Mouse (Mus musculus): ENCODE data around the gene Ski. TPM values are rescaled to one million over a fixed set of nuclear protein-coding genes. Genes with fewer than 3 reads are reported as not detected.

The Ski gene
- total and polyA plus RNA-seq, 2 experiments = 4.2 to 19.5 TPM

DNA sequence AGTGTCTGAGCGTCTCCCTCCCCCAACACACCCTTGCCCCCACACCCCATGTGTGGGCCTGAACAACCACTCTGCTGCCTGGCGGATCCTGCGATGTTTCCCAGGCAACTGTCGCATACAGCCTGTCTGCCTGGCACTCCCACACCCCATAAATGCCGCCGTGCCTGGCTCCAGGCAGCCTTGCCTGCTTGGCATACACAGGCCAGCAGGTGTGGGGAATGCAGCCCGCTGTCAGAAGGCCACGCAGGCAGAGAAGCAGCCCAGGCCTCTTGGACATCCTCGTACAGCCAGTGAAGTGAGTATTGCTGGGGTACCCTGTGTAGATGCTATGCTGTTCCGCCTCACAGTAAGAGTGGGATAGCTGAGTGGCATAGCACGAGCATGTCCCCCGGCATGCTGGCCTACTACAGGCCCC is 24.3 kb upstream of the Ski start:
- Histone ChIP-seq H3K9ac (ENCODE audit: low read depth, low read length) (no peak overlapping the region), H3K79me2 (ENCODE audit: control insufficient read depth, insufficient read depth, low read length) (no peaks in the 10 kb centered on the region), H3K4me3 (ENCODE audit: insufficient read depth, low read depth, low read length) (no peak overlapping the region), H3K4me1 (ENCODE audit: control insufficient read depth, insufficient read depth, low read length) (peaks cover 11% of the 10 kb centered on the region), H3K27ac (replicated peaks; ENCODE audit: insufficient read depth, low read depth, low read length) (no peak overlapping the region), H3K27me3 (ENCODE audit: control insufficient read depth, insufficient read depth, low read length) (no peaks in the 10 kb centered on the region), H3K36me3 (ENCODE audit: control insufficient read depth, insufficient read depth, low read length) (no peaks in the 10 kb centered on the region)
- no peak for TF ChIP-seq POLR2A (IDR thresholded peaks at IDR 0.05; ENCODE audit: extremely low read depth, insufficient read depth, low read length)
- no peak for TF ChIP-seq CTCF (IDR thresholded peaks at IDR 0.05; ENCODE audit: low read depth, low read length)
- DNase-seq (ENCODE audit: extremely low read depth, low read depth, low spot score) = no peak
- whole genome bisulfite sequencing = 93% methylated on average over 12 of the region's 12 CpGs

DNA sequence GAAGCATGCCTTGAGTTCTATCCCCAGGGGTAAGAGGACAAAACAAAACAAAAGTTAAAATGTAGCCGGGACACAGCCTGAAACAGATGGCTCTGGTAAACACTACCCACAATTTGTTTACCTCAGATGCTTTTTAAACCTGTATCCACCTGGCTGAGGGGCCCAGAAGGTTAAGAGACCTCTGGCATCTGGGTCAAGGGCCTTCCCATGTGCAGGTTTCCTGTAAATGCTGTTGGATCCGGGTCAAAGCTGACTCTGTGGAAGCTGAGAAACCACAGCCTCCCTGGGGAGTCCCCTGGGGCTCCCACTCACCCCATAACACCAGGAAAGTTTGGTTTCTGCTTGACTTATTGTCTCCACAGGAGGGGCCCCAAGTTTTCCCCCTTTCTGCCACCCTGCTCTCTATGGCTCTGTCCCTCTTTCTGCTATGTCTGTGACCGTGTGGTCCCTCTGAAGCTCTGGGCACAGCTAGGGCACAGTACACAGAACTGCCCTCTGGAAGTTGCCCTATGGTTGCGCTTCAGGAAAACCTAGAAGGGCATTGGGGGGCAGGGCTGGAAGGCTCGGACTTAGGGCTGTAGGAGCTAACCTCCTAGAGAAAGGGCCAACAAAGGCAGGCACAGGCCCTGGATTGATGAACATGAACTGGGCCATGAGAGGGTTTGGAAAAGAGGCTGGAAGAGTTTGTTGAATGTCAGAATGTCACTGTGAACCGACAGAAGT is 23.5 kb upstream of the Ski start:
- DNase-seq (ENCODE audit: extremely low read depth, low read depth, low spot score) = peak; percentile 77
- no peak overlapping the region for H3K4me3 ChIP-seq (ENCODE audit: insufficient read depth, low read depth, low read length)
- TF ChIP-seq CTCF (IDR thresholded peaks at IDR 0.05; ENCODE audit: low read depth, low read length) (no peak), POLR2A (IDR thresholded peaks at IDR 0.05; ENCODE audit: extremely low read depth, insufficient read depth, low read length) (no peak)
- H3K79me2 ChIP-seq (ENCODE audit: control insufficient read depth, insufficient read depth, low read length) = no peaks in the 10 kb centered on the region
- no peak overlapping the region for H3K27ac ChIP-seq (replicated peaks; ENCODE audit: insufficient read depth, low read depth, low read length)
- WGBS = 24% methylated on average over 6 of the region's 6 CpGs
- H3K36me3 ChIP-seq (ENCODE audit: control insufficient read depth, insufficient read depth, low read length) = no peaks in the 10 kb centered on the region
- no peaks in the 10 kb centered on the region for H3K27me3 ChIP-seq (ENCODE audit: control insufficient read depth, insufficient read depth, low read length)
- peaks cover 11% of the 10 kb centered on the region for H3K4me1 ChIP-seq (ENCODE audit: control insufficient read depth, insufficient read depth, low read length)
- H3K9ac ChIP-seq (ENCODE audit: low read depth, low read length) = no peak overlapping the region

DNA sequence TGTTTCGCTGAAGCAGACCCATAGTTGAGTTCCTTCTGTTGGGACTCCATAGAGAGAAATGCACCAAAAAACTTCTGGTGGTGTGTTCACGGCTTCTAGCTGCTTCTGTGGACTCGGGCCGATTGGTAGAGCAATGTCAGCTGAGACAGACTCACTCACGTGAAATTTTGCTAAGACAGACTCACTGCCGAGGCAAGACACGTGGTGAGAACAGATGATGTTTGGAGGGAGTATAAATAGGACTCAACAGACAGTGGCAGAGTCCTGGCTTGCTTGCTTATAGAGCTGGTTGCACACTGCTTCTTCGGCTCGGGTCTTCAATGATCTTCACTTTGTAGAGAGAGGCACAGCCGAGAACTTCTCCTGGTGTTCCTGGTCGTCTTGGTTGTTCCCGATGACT is 20.8 kb upstream of the Ski start:
- no peaks in the 10 kb centered on the region for H3K36me3 ChIP-seq (ENCODE audit: control insufficient read depth, insufficient read depth, low read length)
- no peaks in the 10 kb centered on the region for H3K79me2 ChIP-seq (ENCODE audit: control insufficient read depth, insufficient read depth, low read length)
- no peak overlapping the region for H3K27ac ChIP-seq (replicated peaks; ENCODE audit: insufficient read depth, low read depth, low read length)
- H3K4me3 ChIP-seq (ENCODE audit: insufficient read depth, low read depth, low read length) = no peak overlapping the region
- WGBS = 92% methylated on average over 12 of the region's 12 CpGs
- peaks cover 8% of the 10 kb centered on the region for H3K4me1 ChIP-seq (ENCODE audit: control insufficient read depth, insufficient read depth, low read length)
- DNase-seq (ENCODE audit: extremely low read depth, low read depth, low spot score) = no peak
- no peaks in the 10 kb centered on the region for H3K27me3 ChIP-seq (ENCODE audit: control insufficient read depth, insufficient read depth, low read length)
- H3K9ac ChIP-seq (ENCODE audit: low read depth, low read length) = no peak overlapping the region
- TF ChIP-seq CTCF (IDR thresholded peaks at IDR 0.05; ENCODE audit: low read depth, low read length) (no peak), POLR2A (IDR thresholded peaks at IDR 0.05; ENCODE audit: extremely low read depth, insufficient read depth, low read length) (no peak)

DNA sequence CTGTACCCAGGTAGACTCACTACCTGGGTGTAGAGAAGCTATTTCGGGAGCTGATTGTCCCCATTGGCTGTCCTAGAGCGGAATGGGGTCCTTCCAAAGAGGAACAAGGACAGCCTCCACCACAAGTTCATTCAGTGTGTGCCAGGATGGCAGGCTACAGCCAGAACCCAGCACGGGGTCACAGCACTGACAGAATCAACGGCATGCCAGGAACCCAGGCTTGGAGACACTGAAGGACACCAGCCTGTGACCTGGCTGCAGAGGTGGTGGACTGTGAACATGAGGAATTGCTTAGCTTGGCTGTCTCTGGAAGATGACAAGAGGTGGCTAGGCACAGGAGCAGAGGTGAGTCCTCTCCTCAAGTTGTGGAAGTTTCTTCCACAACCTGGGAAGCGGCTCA is 19.9 kb upstream of the Ski start:
- no peak for TF ChIP-seq POLR2A (IDR thresholded peaks at IDR 0.05; ENCODE audit: extremely low read depth, insufficient read depth, low read length)
- TF ChIP-seq CTCF (IDR thresholded peaks at IDR 0.05; ENCODE audit: low read depth, low read length) = no peak
- H3K4me1 ChIP-seq (ENCODE audit: control insufficient read depth, insufficient read depth, low read length) = peaks cover 9% of the 10 kb centered on the region
- H3K79me2 ChIP-seq (ENCODE audit: control insufficient read depth, insufficient read depth, low read length) = no peaks in the 10 kb centered on the region
- no peak overlapping the region for H3K4me3 ChIP-seq (ENCODE audit: insufficient read depth, low read depth, low read length)
- 79% methylated on average over 5 of the region's 5 CpGs for whole genome bisulfite sequencing
- DNase-seq (ENCODE audit: extremely low read depth, low read depth, low spot score) = peak; percentile 52
- no peaks in the 10 kb centered on the region for H3K36me3 ChIP-seq (ENCODE audit: control insufficient read depth, insufficient read depth, low read length)
- no peak overlapping the region for H3K9ac ChIP-seq (ENCODE audit: low read depth, low read length)
- no peak overlapping the region for H3K27ac ChIP-seq (replicated peaks; ENCODE audit: insufficient read depth, low read depth, low read length)
- no peaks in the 10 kb centered on the region for H3K27me3 ChIP-seq (ENCODE audit: control insufficient read depth, insufficient read depth, low read length)

DNA sequence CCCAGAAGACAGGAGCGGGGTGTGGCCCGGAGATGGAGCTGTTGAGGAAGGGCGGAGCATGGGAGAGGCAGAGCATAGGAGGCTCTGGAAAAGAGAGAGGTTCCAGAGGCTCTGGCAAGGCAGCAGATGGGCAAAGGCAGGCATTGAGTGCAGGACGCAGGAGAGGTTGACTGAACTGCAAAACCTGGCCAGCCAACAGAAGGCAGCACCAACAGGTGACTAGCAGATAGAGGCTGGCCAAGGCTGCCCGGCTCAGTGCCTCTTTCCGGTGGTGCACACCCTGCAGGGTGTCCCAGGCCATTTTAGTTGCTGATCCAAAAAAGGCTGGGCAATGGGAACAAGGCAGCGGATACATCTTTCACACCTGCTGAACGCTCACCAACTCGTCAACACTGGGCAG is 19.4 kb upstream of the Ski start:
- 85% methylated on average over 9 of the region's 9 CpGs for WGBS
- DNase-seq (ENCODE audit: extremely low read depth, low read depth, low spot score) = no peak

DNA sequence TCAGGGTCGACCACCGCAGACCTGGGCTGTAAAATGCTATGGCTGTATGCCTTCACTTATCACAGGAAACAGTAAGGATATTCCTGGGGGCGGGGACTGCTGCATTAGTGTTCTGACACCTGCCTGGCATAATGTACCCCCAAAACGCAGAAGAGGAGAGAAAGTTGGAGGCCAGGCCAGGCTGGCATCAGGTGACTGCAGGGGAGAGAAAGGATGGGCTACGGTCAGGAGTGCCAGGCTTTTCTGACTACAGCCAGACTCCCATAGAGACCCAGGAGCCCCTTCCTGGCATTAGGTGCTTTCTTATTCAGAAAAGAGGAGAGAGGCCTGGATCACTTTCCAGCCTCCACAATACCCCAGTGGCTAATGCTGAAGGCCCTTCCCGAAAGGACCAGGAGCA is 17.1 kb upstream of the Ski start:
- H3K27ac ChIP-seq (replicated peaks; ENCODE audit: insufficient read depth, low read depth, low read length) = no peak overlapping the region
- no peak for DNase-seq (ENCODE audit: extremely low read depth, low read depth, low spot score)
- 79% methylated on average over 6 of the region's 6 CpGs for WGBS
- no peaks in the 10 kb centered on the region for H3K79me2 ChIP-seq (ENCODE audit: control insufficient read depth, insufficient read depth, low read length)
- H3K9ac ChIP-seq (ENCODE audit: low read depth, low read length) = no peak overlapping the region
- H3K36me3 ChIP-seq (ENCODE audit: control insufficient read depth, insufficient read depth, low read length) = no peaks in the 10 kb centered on the region
- H3K4me3 ChIP-seq (ENCODE audit: insufficient read depth, low read depth, low read length) = no peak overlapping the region
- TF ChIP-seq POLR2A (IDR thresholded peaks at IDR 0.05; ENCODE audit: extremely low read depth, insufficient read depth, low read length) = no peak
- no peak for TF ChIP-seq CTCF (IDR thresholded peaks at IDR 0.05; ENCODE audit: low read depth, low read length)
- H3K27me3 ChIP-seq (ENCODE audit: control insufficient read depth, insufficient read depth, low read length) = no peaks in the 10 kb centered on the region
- H3K4me1 ChIP-seq (ENCODE audit: control insufficient read depth, insufficient read depth, low read length) = peaks cover 9% of the 10 kb centered on the region; the same call in 1 of the 2 replicates

More for the DNA sequence above, 19.4 kb upstream of the Ski start:
- Histone ChIP-seq H3K27ac (replicated peaks; ENCODE audit: insufficient read depth, low read depth, low read length) (no peak overlapping the region), H3K27me3 (ENCODE audit: control insufficient read depth, insufficient read depth, low read length) (no peaks in the 10 kb centered on the region), H3K4me3 (ENCODE audit: insufficient read depth, low read depth, low read length) (no peak overlapping the region), H3K79me2 (ENCODE audit: control insufficient read depth, insufficient read depth, low read length) (no peaks in the 10 kb centered on the region), H3K9ac (ENCODE audit: low read depth, low read length) (no peak overlapping the region), H3K36me3 (ENCODE audit: control insufficient read depth, insufficient read depth, low read length) (no peaks in the 10 kb centered on the region), H3K4me1 (ENCODE audit: control insufficient read depth, insufficient read depth, low read length) (peaks cover 9% of the 10 kb centered on the region)
- TF ChIP-seq POLR2A (IDR thresholded peaks at IDR 0.05; ENCODE audit: extremely low read depth, insufficient read depth, low read length) = no peak
- no peak for TF ChIP-seq CTCF (IDR thresholded peaks at IDR 0.05; ENCODE audit: low read depth, low read length)
